Mouse (Mus musculus) stomach, postnatal 0 days (tissue): ENCODE data around the gene Cnot2.

ENCODE experiments used
- CTCF ChIP-seq: IDR thresholded peaks from 2 replicates; pipeline ENCODE4 v1.5.1; 2016; ENCODE audit warnings: antibody characterized with exemption, low read depth, mild to moderate bottlenecking, moderate library complexity
- EP300 ChIP-seq: optimal IDR thresholded peaks from 2 replicates; pipeline ENCODE3; 2016; ENCODE audit warnings: antibody characterized with exemption

- TF ChIP-seq CTCF (no peak), EP300 (no peak)
These were observed 1.4 kb upstream of the Cnot2 start for GRCm38 (mm10) chr10:116582738-116583137.
